Mouse (Mus musculus): ENCODE results near the gene Twist2. TPM values are rescaled to one million over a fixed set of nuclear protein-coding genes. Genes with fewer than 3 reads are reported as not detected.
A peak's percentile ranks its signal among the peaks of the same experiment; 100 is the strongest.

Gene Twist2
- polyA plus RNA-seq, 1 experiment from 2014 or later: 12.9 TPM

DNA sequence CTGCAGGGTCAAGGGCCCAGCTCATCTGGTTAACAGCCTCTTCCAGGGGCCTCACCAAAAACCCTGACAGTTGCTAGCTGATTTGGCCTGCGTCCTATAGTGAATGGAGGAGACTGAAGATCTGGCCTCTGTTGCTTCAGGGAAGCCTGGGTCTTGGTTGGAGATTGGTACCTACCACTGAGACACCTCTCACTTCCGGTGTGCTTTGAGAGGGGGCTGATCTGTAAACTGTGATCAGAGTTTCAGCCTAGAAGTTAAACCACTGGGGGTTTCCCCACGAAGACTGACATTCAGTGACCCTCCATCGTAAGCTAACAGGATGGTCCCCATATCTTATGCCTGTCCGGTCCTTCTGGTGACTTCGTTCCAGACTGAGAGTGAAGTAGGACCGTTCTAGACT, 30.7 kb downstream of the Twist2 start:
- Histone ChIP-seq H3K9me3 (ENCODE audit: low read depth, low read length) (no peaks in the 10 kb centered on the region), H3K27ac (ENCODE audit: low read depth) (no peak overlapping the region), H3K9ac (no peak overlapping the region), H3K36me3 (ENCODE audit: insufficient read depth) (no peaks in the 10 kb centered on the region), H3K4me3 (ENCODE audit: low read depth, low read length) (no peak overlapping the region), H3K4me1 (ENCODE audit: insufficient read depth) (no peaks in the 10 kb centered on the region), H3K4me2 (no peak overlapping the region), H3K27me3 (ENCODE audit: insufficient read depth, low read length) (no peaks in the 10 kb centered on the region)
- ATAC-seq (ENCODE audit: insufficient read depth) (no peak), DNase-seq (no peak)
- WGBS: 78% methylated on average over 7 of the region's 7 CpGs
- TF ChIP-seq CTCF (IDR thresholded peaks at IDR 0.05; ENCODE audit: low read depth): no peak

DNA sequence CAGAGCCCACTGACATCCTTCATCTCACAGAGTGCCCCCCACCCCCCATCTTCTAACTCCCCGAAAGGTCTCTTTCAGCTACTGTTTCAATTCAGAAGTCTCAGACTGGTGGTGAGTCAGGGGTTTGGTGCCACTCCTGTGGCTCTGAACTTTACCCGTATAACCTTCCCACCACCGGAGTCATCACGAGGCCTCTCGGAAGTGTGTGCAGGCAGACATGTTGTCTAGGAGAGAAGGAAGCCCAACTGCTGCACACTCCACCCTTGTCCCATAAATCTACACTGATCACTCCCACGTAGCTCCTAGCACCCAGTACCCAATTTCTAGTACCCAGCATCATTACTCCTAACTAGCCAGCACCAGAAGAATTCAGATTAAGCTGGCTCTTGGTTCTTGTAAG, 38.3 kb downstream of the Twist2 start:
- Histone ChIP-seq H3K27ac (ENCODE audit: low read depth) (no peak overlapping the region), H3K9ac (no peak overlapping the region), H3K36me3 (ENCODE audit: insufficient read depth) (no peaks in the 10 kb centered on the region), H3K4me3 (ENCODE audit: low read depth, low read length) (no peak overlapping the region), H3K9me3 (ENCODE audit: low read depth, low read length) (no peaks in the 10 kb centered on the region), H3K4me2 (no peak overlapping the region), H3K27me3 (ENCODE audit: insufficient read depth, low read length) (no peaks in the 10 kb centered on the region), H3K4me1 (ENCODE audit: insufficient read depth) (peaks cover 2% of the 10 kb centered on the region; the same call in 1 of the 2 replicates)
- WGBS: 72% methylated on average over 6 of the region's 6 CpGs
- no peak for TF ChIP-seq CTCF (IDR thresholded peaks at IDR 0.05; ENCODE audit: low read depth)
- ATAC-seq (ENCODE audit: insufficient read depth) (no peak), DNase-seq (no peak)

DNA sequence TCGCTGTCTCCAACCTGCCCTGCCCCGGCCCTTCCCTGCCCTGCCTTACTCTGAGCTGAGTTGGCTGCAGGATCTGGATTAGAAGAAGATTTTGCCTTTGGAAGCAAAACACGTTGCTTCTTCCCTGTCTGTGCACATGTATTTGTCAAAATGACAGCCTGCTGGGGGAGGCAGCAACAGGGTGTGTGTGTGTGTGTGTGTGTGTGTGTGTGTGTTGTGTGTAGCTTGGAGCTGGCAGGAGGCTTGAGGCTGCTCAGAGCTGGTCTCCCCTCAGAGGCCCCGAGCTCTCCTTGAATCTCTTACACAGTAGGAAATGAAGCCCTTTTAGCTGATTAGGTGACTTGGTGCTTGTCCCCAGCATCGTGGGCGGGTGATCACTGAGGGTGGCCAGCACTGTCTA, 38.7 kb downstream of the Twist2 start:
- WGBS: 54% methylated on average over 6 of the region's 6 CpGs
- no peak overlapping the region for H3K9ac ChIP-seq
- no peak overlapping the region for H3K4me2 ChIP-seq
- no peaks in the 10 kb centered on the region for H3K36me3 ChIP-seq (ENCODE audit: insufficient read depth)
- H3K27me3 ChIP-seq (ENCODE audit: insufficient read depth, low read length): no peaks in the 10 kb centered on the region
- TF ChIP-seq CTCF (IDR thresholded peaks at IDR 0.05; ENCODE audit: low read depth): no peak
- no peak for DNase-seq
- no peak overlapping the region for H3K27ac ChIP-seq (ENCODE audit: low read depth)
- no peaks in the 10 kb centered on the region for H3K9me3 ChIP-seq (ENCODE audit: low read depth, low read length)
- peaks cover 3% of the 10 kb centered on the region for H3K4me1 ChIP-seq (ENCODE audit: insufficient read depth)
- H3K4me3 ChIP-seq (ENCODE audit: low read depth, low read length): no peak overlapping the region
- no peak for ATAC-seq (ENCODE audit: insufficient read depth)

DNA sequence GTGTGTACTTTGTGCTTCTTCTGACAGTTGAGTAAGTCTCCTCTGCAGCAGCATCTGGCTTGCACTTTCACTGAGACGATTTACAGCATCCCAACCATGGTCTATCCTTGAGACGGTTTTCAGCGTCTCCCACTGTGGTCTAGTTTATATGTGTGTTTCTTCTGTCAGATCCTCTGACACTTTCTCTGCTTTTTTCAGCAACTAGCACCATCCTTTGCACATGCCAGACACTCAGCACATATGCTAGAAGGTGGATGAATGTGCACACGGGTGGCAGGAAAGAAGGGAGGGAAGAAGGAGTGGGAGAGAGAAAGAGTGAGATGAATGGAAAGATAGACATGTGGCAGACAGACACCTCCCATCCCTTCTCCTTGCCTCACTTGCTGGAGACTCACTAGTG, 43.0 kb downstream of the Twist2 start:
- Histone ChIP-seq H3K9ac (no peak overlapping the region), H3K4me1 (ENCODE audit: insufficient read depth) (peaks cover 3% of the 10 kb centered on the region), H3K27me3 (ENCODE audit: insufficient read depth, low read length) (no peaks in the 10 kb centered on the region), H3K4me3 (ENCODE audit: low read depth, low read length) (no peak overlapping the region), H3K36me3 (ENCODE audit: insufficient read depth) (no peaks in the 10 kb centered on the region; the same call in 1 of the 2 replicates), H3K27ac (ENCODE audit: low read depth) (peak overlapping the region; percentile 0; the same call in 1 of the 2 replicates), H3K9me3 (ENCODE audit: low read depth, low read length) (no peaks in the 10 kb centered on the region), H3K4me2 (no peak overlapping the region)
- DNase-seq (no peak), ATAC-seq (ENCODE audit: insufficient read depth) (no peak)
- TF ChIP-seq CTCF (IDR thresholded peaks at IDR 0.05; ENCODE audit: low read depth): no peak
- 49% methylated on average over 4 of the region's 4 CpGs for WGBS

DNA sequence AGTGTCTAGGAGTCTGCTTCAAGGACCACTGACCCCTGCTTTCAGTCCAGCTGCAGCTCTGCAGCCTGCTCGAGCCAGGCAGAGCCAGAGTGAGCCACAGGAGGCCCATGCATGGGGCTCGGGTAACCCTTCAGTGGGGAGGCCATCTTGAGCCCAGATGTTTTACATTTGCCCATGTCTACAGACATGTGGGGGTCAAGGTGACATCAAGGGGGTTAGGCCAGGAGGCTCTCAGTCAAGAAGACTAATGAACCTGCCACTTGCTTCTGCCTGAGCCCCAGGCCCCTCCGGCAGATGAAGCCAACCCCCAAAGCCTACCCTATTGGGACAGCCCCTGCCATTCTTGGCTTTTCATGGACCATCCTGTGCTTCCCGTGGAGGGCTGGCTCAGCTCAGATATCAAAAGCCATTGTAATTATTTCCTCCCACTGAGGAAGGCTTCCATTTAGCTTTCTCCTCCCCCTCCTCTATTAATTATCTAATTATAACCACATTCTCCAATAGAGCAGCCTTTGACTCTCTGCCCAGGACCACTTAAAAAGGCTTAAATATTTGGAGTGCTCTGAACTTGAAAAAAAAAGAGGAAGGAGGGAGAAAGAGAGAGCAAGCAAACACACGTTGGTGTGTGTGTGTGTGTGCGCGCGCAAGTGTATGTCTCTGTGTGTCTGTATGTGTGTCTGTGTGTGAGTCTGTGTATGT, 43.6 kb downstream of the Twist2 start:
- no peak for TF ChIP-seq CTCF (IDR thresholded peaks at IDR 0.05; ENCODE audit: low read depth)
- Histone ChIP-seq H3K4me3 (ENCODE audit: low read depth, low read length) (no peak overlapping the region), H3K4me1 (ENCODE audit: insufficient read depth) (peaks cover 3% of the 10 kb centered on the region), H3K9me3 (ENCODE audit: low read depth, low read length) (no peaks in the 10 kb centered on the region), H3K9ac (no peak overlapping the region), H3K27ac (ENCODE audit: low read depth) (peak overlapping the region; percentile 2; the same call in 1 of the 2 replicates), H3K4me2 (no peak overlapping the region), H3K36me3 (ENCODE audit: insufficient read depth) (no peaks in the 10 kb centered on the region; the same call in 1 of the 2 replicates), H3K27me3 (ENCODE audit: insufficient read depth, low read length) (no peaks in the 10 kb centered on the region)
- DNase-seq: peak; percentile 34
- peak; percentile 44 for ATAC-seq (ENCODE audit: insufficient read depth)
- 29% methylated on average over 8 of the region's 8 CpGs for WGBS

DNA sequence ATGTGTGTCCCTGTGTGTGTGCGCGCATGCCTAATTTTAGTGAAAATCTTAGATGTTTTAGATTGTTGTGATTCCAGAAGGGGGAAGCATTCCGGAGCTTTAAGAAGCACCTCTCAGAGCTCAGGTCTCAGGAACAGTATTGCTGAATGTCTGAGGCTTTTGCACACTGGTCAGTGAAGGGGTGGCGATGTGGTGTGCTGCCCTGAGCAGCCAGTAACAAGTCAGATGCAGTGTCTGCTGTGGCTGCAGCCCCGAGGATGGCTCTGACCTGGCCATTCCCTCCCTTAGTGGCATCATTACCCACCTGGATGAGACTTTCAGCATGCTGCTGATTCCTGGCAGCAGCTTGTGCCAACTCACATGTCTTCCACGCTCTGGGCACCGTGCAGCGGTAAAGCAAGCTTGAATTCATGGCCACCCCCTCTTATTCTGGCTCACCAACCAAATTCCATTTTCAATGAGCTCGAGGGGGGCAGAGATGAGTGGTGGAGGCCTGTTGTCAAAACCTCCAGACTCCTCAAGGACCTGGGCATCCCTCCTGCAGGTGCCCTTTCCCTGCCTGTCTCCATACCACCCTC, 44.2 kb downstream of the Twist2 start:
- no peaks in the 10 kb centered on the region for H3K27me3 ChIP-seq (ENCODE audit: insufficient read depth, low read length)
- peaks cover 3% of the 10 kb centered on the region for H3K4me1 ChIP-seq (ENCODE audit: insufficient read depth)
- ATAC-seq (ENCODE audit: insufficient read depth) (no peak), DNase-seq (no peak)
- no peaks in the 10 kb centered on the region; the same call in 1 of the 2 replicates for H3K36me3 ChIP-seq (ENCODE audit: insufficient read depth)
- no peaks in the 10 kb centered on the region for H3K9me3 ChIP-seq (ENCODE audit: low read depth, low read length)
- H3K4me2 ChIP-seq: no peak overlapping the region
- 64% methylated on average over 9 of the region's 9 CpGs for WGBS
- H3K4me3 ChIP-seq (ENCODE audit: low read depth, low read length): no peak overlapping the region
- H3K9ac ChIP-seq: no peak overlapping the region
- peak overlapping the region; percentile 2; the same call in 1 of the 2 replicates for H3K27ac ChIP-seq (ENCODE audit: low read depth)
- TF ChIP-seq CTCF (IDR thresholded peaks at IDR 0.05; ENCODE audit: low read depth): no peak

DNA sequence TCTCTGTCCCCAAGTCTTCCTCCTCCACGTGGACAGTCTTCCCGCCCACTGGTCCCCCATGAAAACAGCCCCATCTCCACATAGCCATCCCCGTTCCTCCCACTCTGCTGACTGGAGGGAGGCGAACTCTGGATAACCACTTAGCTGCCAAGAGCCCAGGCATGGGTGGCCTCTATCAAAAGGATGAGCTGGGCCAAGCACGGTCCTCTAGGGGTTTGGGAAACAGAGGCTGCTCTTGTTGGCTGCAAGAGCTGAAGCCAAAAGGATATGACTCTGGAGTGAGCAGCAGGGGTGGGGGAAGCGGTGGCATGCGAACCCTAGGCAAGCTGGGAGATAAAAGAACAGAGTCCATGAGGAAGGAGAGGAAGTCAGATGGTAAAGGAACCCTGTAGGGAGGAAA, 50.0 kb downstream of the Twist2 start:
- Histone ChIP-seq H3K27ac (ENCODE audit: low read depth) (no peak overlapping the region), H3K36me3 (ENCODE audit: insufficient read depth) (no peaks in the 10 kb centered on the region; the same call in 1 of the 2 replicates), H3K4me3 (ENCODE audit: low read depth, low read length) (no peak overlapping the region), H3K9ac (no peak overlapping the region), H3K9me3 (ENCODE audit: low read depth, low read length) (no peaks in the 10 kb centered on the region), H3K27me3 (ENCODE audit: insufficient read depth, low read length) (no peaks in the 10 kb centered on the region), H3K4me1 (ENCODE audit: insufficient read depth) (peaks cover 3% of the 10 kb centered on the region; the same call in 1 of the 2 replicates), H3K4me2 (no peak overlapping the region)
- 76% methylated on average over 7 of the region's 7 CpGs for WGBS
- no peak for DNase-seq
- no peak for TF ChIP-seq CTCF (IDR thresholded peaks at IDR 0.05; ENCODE audit: low read depth)
- ATAC-seq (ENCODE audit: insufficient read depth): no peak
